Mouse (Mus musculus) CH12.LX (cell line): ENCODE measurements at regions not wholly inside any gene's neighbourhood (a gene's known extent, or its start where the extent isn't known, plus 50 kb on each side); places are given as distances from the start of the nearest gene placed in this dataset.

Source experiments
- DNase-seq: peaks from one replicate; pipeline ENCODE4 v3.0.0-alpha.2; 2013; ENCODE audit errors: extremely low read depth
- H3K27ac ChIP-seq: 2 replicates; pipeline ENCODE4 v1.5.1; 2012; ENCODE audit warnings: low read depth, mild to moderate bottlenecking, control low read depth, moderate library complexity; ENCODE audit not compliant: insufficient read depth
- H3K27me3 ChIP-seq: replicated peaks from 2 replicates; pipeline ENCODE3; 2012; ENCODE audit warnings: inconsistent platforms
- H3K36me3 ChIP-seq, 2 experiments: replicated peaks in 1 of 2; 2 replicates each; pipeline versions ENCODE3 to v1.6.1; 2012; ENCODE audit warnings: inconsistent platforms in 1 of 2, low read length in 1 of 2, mild to moderate bottlenecking in 1 of 2, mixed read lengths in 1 of 2, moderate library complexity in 1 of 2; ENCODE audit not compliant: control insufficient read depth in 1 of 2, insufficient read depth in 1 of 2
- H3K4me1 ChIP-seq, 2 experiments: 2 replicates each; pipeline ENCODE4 v1.6.1; 2012; ENCODE audit warnings: inconsistent platforms in 1 of 2, moderate library complexity in 1 of 2; ENCODE audit not compliant: insufficient read depth in 2 of 2, control insufficient read depth in 1 of 2
- H3K4me2 ChIP-seq: 2 replicates; pipeline ENCODE4 v1.6.1; 2012; ENCODE audit warnings: low read depth, mild to moderate bottlenecking, control low read depth; ENCODE audit not compliant: poor library complexity, insufficient read depth, severe bottlenecking
- H3K4me3 ChIP-seq, 3 experiments: fragments of 150-350 bp in 1 of 3; sonication (generic) in 1 of 3; replicated peaks in 1 of 3; 2 replicates each; pipeline versions ENCODE3 to v1.5.1; 2011 to 2012; ENCODE audit warnings: low read depth in 2 of 3, low read length in 2 of 3, mild to moderate bottlenecking in 2 of 3, moderate library complexity in 2 of 3, control low read depth in 1 of 3, improper control_type of control experiment in 1 of 3, inconsistent platforms in 1 of 3, mixed read lengths in 1 of 3; ENCODE audit not compliant: poor library complexity in 1 of 3
- H3K79me2 ChIP-seq: replicated peaks from 2 replicates; pipeline ENCODE4 v1.6.1; 2012; ENCODE audit warnings: mild to moderate bottlenecking, moderate library complexity; ENCODE audit not compliant: control insufficient read depth, poor library complexity, insufficient read depth, severe bottlenecking; ENCODE audit errors: extremely low read depth
- H3K9ac ChIP-seq: 2 replicates; pipeline ENCODE4 v1.6.1; 2012; ENCODE audit warnings: low read depth, mild to moderate bottlenecking, control low read depth, moderate library complexity; ENCODE audit not compliant: insufficient read depth
- H3K9me3 ChIP-seq: replicated peaks from 2 replicates; pipeline ENCODE3; 2012; ENCODE audit warnings: low read length, inconsistent platforms, mixed read lengths
- CHD1 ChIP-seq: IDR thresholded peaks from 2 replicates; pipeline ENCODE4 v1.6.1; 2012; ENCODE audit warnings: low read depth, low read length, improper control_type of control experiment, inconsistent platforms
- CHD2 ChIP-seq: IDR thresholded peaks from 2 replicates; pipeline ENCODE4 v1.6.1; 2011; ENCODE audit warnings: low read length, improper control_type of control experiment
- CTCF ChIP-seq, 2 experiments: IDR thresholded peaks in 1 of 2; conservative IDR thresholded peaks in 1 of 2; 2 replicates each; pipeline ENCODE4 v1.5.1; 2011 to 2012; ENCODE audit warnings: low read depth in 2 of 2, low read length in 2 of 2, improper control_type of control experiment in 1 of 2, inconsistent platforms in 1 of 2, mild to moderate bottlenecking in 1 of 2, moderate library complexity in 1 of 2
- ELF1 ChIP-seq: IDR thresholded peaks from 2 replicates; pipeline ENCODE4 v1.6.1; 2014; ENCODE audit warnings: low read depth, mild to moderate bottlenecking, inconsistent platforms, low read length, improper control_type of control experiment
- ETS1 ChIP-seq: conservative IDR thresholded peaks from 2 replicates; pipeline ENCODE4 v1.6.1; 2012; ENCODE audit warnings: low read depth, mild to moderate bottlenecking, inconsistent platforms, low read length, improper control_type of control experiment, moderate library complexity
- GABPA ChIP-seq: IDR thresholded peaks from 2 replicates; pipeline ENCODE4 v1.6.1; 2012; ENCODE audit warnings: low read depth, low read length, improper control_type of control experiment, inconsistent platforms; ENCODE audit not compliant: insufficient replicate concordance
- IRF4 ChIP-seq: IDR thresholded peaks from 2 replicates; pipeline ENCODE4 v1.6.1; 2014; ENCODE audit warnings: low read depth, mild to moderate bottlenecking, inconsistent platforms, low read length, improper control_type of control experiment
- JUND ChIP-seq: conservative IDR thresholded peaks from 2 replicates; pipeline ENCODE4 v1.6.1; 2011; ENCODE audit warnings: low read depth, low read length, improper control_type of control experiment
- KAT2A ChIP-seq: IDR thresholded peaks from 2 replicates; pipeline ENCODE4 v1.6.1; 2012; ENCODE audit warnings: low read length, improper control_type of control experiment, inconsistent platforms; ENCODE audit not compliant: insufficient replicate concordance
- MAFK ChIP-seq: IDR thresholded peaks from 2 replicates; pipeline ENCODE4 v1.6.1; 2011; ENCODE audit warnings: low read length, improper control_type of control experiment; ENCODE audit not compliant: insufficient replicate concordance
- MAX ChIP-seq: IDR thresholded peaks from 2 replicates; pipeline ENCODE4 v1.6.1; 2011; ENCODE audit warnings: low read length, improper control_type of control experiment
- MAZ ChIP-seq: IDR thresholded peaks from 2 replicates; pipeline ENCODE4 v1.6.1; 2012; ENCODE audit warnings: low read depth, mild to moderate bottlenecking, inconsistent platforms, low read length, improper control_type of control experiment, moderate library complexity
- MEF2A ChIP-seq: IDR thresholded peaks from 2 replicates; pipeline ENCODE4 v1.6.1; 2014; ENCODE audit warnings: low read depth, mild to moderate bottlenecking, inconsistent platforms, low read length, improper control_type of control experiment, borderline replicate concordance
- MXI1 ChIP-seq: IDR thresholded peaks from 2 replicates; pipeline ENCODE4 v1.6.1; 2011; ENCODE audit warnings: mild to moderate bottlenecking, low read depth, low read length, improper control_type of control experiment
- NELFE ChIP-seq: IDR thresholded peaks from 2 replicates; pipeline ENCODE4 v1.6.1; 2011; ENCODE audit warnings: low read depth, low read length, improper control_type of control experiment
- NRF1 ChIP-seq: IDR thresholded peaks from 2 replicates; pipeline ENCODE4 v1.6.1; 2014; ENCODE audit warnings: low read depth, mild to moderate bottlenecking, inconsistent platforms, low read length, improper control_type of control experiment, moderate library complexity
- PAX5 ChIP-seq: IDR thresholded peaks from 2 replicates; pipeline ENCODE4 v1.6.1; 2012; ENCODE audit warnings: low read length, inconsistent platforms, mixed read lengths
- POLR2A ChIP-seq: IDR thresholded peaks from 2 replicates; pipeline ENCODE4 v1.6.1; 2011; ENCODE audit warnings: low read depth, mild to moderate bottlenecking, improper control_type of control experiment, low read length
- POLR2AphosphoS2 ChIP-seq: IDR thresholded peaks from 2 replicates; pipeline ENCODE4 v1.6.1; 2011; ENCODE audit warnings: low read depth, low read length, improper control_type of control experiment
- RCOR1 ChIP-seq: conservative IDR thresholded peaks from 2 replicates; pipeline ENCODE4 v1.6.1; 2012; ENCODE audit warnings: low read depth, mild to moderate bottlenecking, inconsistent platforms, low read length, improper control_type of control experiment
- SIN3A ChIP-seq: IDR thresholded peaks from 2 replicates; pipeline ENCODE4 v1.6.1; 2012; ENCODE audit warnings: low read length, improper control_type of control experiment, inconsistent platforms
- SMC3 ChIP-seq: IDR thresholded peaks from 2 replicates; pipeline ENCODE4 v1.6.1; 2011; ENCODE audit warnings: low read depth, low read length, improper control_type of control experiment
- TBP ChIP-seq: conservative IDR thresholded peaks from 2 replicates; pipeline ENCODE4 v1.6.1; 2011; ENCODE audit warnings: low read depth, low read length, improper control_type of control experiment
- TCF12 ChIP-seq: IDR thresholded peaks from 2 replicates; pipeline ENCODE4 v1.6.1; 2014; ENCODE audit warnings: low read depth, mild to moderate bottlenecking, inconsistent platforms, low read length, improper control_type of control experiment
- UBTF ChIP-seq: IDR thresholded peaks from 2 replicates; pipeline ENCODE4 v1.6.1; 2012; ENCODE audit warnings: low read depth, mild to moderate bottlenecking, inconsistent platforms, low read length, improper control_type of control experiment, moderate library complexity
- USF1 ChIP-seq: IDR thresholded peaks from 2 replicates; pipeline ENCODE4 v1.6.1; 2014; ENCODE audit warnings: low read depth, mild to moderate bottlenecking, inconsistent platforms, low read length, improper control_type of control experiment
- ZKSCAN1 ChIP-seq: IDR thresholded peaks from 2 replicates; pipeline ENCODE4 v1.6.1; 2012; ENCODE audit warnings: low read depth, inconsistent platforms, low read length, improper control_type of control experiment, borderline replicate concordance
- ZMIZ1 ChIP-seq: IDR thresholded peaks from 2 replicates; pipeline ENCODE4 v1.6.1; 2012; ENCODE audit warnings: low read depth, mild to moderate bottlenecking, inconsistent platforms, low read length, improper control_type of control experiment
- dilution Hi-C: fragments of 300-500 bp; cut with MboI; formaldehyde crosslinking; loops from 2 replicates; pipeline ENCODE4 v1.14.3; 2020; ENCODE audit warnings: low sequenced_read_pairs; ENCODE audit not compliant: extremely low pct_unique_long_range_greater_than_20kb, extremely low pct_ligation_motif_present
- in situ Hi-C: fragments of 300-500 bp; cut with MboI; formaldehyde crosslinking; loops from 3 replicates; pipeline ENCODE4 v1.14.3; 2019; ENCODE audit warnings: low sequenced_read_pairs, low pct_ligation_motif_present, low pct_unique_long_range_greater_than_20kb, mixed read lengths

DNA sequence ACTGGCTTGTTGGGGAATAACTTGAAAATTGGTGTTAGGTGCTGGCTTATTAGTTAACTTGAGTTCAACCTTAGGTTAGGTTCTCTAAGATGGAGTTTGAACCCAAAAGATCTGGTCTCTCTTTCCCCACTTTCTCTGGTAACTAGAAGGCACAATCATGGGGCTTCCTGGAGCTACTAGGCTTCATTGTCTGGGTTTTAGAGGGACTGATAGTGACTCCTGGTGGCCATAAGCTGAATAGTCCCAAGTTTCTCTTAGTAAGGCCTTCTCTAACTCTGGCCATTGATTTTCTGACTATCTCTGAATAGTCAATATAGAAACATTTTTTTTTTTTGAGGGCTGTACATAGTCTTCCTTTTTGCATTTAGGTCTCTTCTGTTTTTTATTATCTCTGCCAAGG is 97.5 kb upstream of the Ugp2 start (continued):
- TF ChIP-seq IRF4 (no peak), POLR2A (no peak), JUND (no peak), MAFK (no peak), ZMIZ1 (no peak), TCF12 (no peak), MXI1 (no peak), CTCF (conservative IDR thresholded peaks at IDR 0.05 in 1 of 2, IDR thresholded peaks at IDR 0.05 in 1 of 2; ENCODE audit: low read depth in 2 of 2, low read length in 2 of 2) (peak; percentile 63 to 85; a peak in 3 of 4 replicates), KAT2A (no peak), PAX5 (no peak), NELFE (no peak), MEF2A (no peak)
- TF ChIP-seq, all 38 proteins: peak for 4

DNA sequence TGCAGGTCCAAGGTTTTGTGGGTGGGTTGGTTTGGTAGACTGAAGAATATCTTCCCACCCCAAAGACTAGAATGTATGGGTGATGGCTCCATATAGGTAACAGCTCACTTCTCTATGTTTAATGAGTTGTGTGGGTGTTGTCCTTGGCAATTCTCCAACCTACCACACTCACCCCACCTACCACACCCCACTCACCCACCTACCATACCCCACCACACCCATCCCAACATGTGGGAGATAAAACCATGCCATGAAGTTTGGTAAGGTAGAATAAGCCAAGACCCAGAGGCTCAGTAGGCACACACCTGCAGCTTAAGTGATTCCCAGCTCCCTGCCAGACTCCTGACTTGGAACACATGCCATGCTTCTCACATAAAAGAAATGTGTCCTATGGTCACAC is 89.0 kb upstream of the Ugp2 start:
- TF ChIP-seq MEF2A (no peak), JUND (no peak), GABPA (no peak), NRF1 (no peak)
- in situ Hi-C loops = loop anchor here (10.0 to 25.0 kb wide), 2 partner anchors 148 to 665 kb away; no protein-coding TSS in a partner anchor
- no peaks in the 10 kb centered on the region; a peak in 1 of 4 replicates for H3K4me1 ChIP-seq
- H3K27ac ChIP-seq = no peak overlapping the region
- H3K79me2 ChIP-seq = no peaks in the 10 kb centered on the region
- DNase-seq = no peak
- H3K36me3 ChIP-seq = no peaks in the 10 kb centered on the region
- no peak overlapping the region for H3K9ac ChIP-seq
- H3K4me3 ChIP-seq = no peak overlapping the region
- H3K9me3 ChIP-seq = no peaks in the 10 kb centered on the region
- dilution Hi-C loops = no loop called here
- H3K27me3 ChIP-seq = no peaks in the 10 kb centered on the region
- no peak overlapping the region for H3K4me2 ChIP-seq

DNA sequence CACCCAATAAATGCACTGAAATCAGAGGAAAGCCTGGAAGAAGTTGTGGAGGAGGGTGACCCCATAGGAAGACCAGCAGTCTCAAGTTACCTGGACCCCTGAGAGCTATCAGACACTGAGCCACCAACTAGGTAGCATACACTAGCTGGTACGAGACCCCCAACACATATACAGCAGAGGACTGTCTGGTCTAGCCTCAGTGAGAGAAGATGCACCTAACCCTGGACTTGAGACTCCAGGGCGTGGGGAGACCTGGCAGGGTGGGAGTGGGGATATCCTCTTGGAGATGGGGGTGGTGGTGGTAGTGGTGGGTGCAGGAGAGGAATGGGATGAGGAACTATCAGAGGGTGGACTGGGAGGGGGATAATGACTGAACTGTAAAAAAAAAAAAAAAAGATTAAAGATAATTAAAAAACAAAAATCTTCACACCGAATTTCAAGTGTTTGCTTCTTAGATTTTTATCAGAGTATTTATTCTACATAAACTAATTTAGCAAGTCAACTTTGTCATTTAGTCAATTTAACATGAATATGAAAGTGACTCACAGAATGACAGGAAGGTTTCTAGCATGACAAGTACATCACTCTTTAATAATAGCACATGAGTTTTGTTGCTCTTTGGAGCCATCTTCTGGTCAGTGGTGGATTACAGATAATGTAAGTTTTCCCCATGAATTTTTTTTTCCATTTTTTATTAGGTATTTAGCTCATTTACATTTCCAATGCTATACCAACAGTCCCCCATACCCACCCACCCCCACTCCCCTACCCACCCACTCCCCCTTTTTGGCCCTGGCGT is 82.5 kb upstream of the Ugp2 start:
- H3K27me3 ChIP-seq = no peaks in the 10 kb centered on the region
- peak; percentile 75 for DNase-seq
- H3K4me1 ChIP-seq = peaks cover 3 to 4% of the 10 kb centered on the region in 2 experiments
- dilution Hi-C loops (no loop called here), in situ Hi-C loops (loop anchor here (10.0 to 25.0 kb wide), 3 partner anchors 141 to 539 kb away; no protein-coding TSS in a partner anchor)
- H3K27ac ChIP-seq = no peak overlapping the region
- no peaks in the 10 kb centered on the region for H3K79me2 ChIP-seq
- H3K4me3 ChIP-seq = no peak overlapping the region
- no peaks in the 10 kb centered on the region for H3K36me3 ChIP-seq
- no peaks in the 10 kb centered on the region for H3K9me3 ChIP-seq
- H3K4me2 ChIP-seq = 0 out of 2 replicates have a peak overlapping the region, but pooled peaks have one; percentile 55
- H3K9ac ChIP-seq = no peak overlapping the region
- TF ChIP-seq PAX5 = no peak
- TF ChIP-seq IRF4 = no peak
- TF ChIP-seq CHD1 = no peak
- no peak for TF ChIP-seq MAZ
- no peak for TF ChIP-seq USF1
- TF ChIP-seq RCOR1 = no peak
- TF ChIP-seq MAX = no peak
- TF ChIP-seq SIN3A = no peak
- TF ChIP-seq ELF1 = no peak
- no peak for TF ChIP-seq TBP
- peak; percentile 74 for TF ChIP-seq SMC3
- no peak for TF ChIP-seq POLR2AphosphoS2
- TF ChIP-seq JUND = peak; percentile 62; the same call in 1 of the 2 replicates
- TF ChIP-seq CTCF (conservative IDR thresholded peaks at IDR 0.05 in 1 of 2, IDR thresholded peaks at IDR 0.05 in 1 of 2; ENCODE audit: low read depth in 2 of 2, low read length in 2 of 2) = peak in 1 of 2 experiments; percentile 82; a peak in 3 of 4 replicates
- no peak for TF ChIP-seq CHD2
- no peak for TF ChIP-seq ZKSCAN1
- TF ChIP-seq MXI1 = no peak
- no peak for TF ChIP-seq UBTF
- peak; percentile 87 for TF ChIP-seq MEF2A
- TF ChIP-seq ETS1 = no peak
